Mouse (Mus musculus) layer of hippocampus, postnatal 14 days (tissue): Measurements from ENCODE around the gene Map3k20. TPM values are rescaled to one million over a fixed set of nuclear protein-coding genes. Genes with fewer than 3 reads are reported as not detected.

ENCODE experiments used
- DNase-seq, 2 experiments: peaks; one replicate each; pipeline ENCODE4 v3.0.0; 2021 to 2022; ENCODE audit warnings: low spot score in 2 of 2, mixed read lengths in 1 of 2
- total RNA-seq, 2 experiments: library from RNA; stranded (reverse); gene quantifications; 2 replicates each; pipeline ENCODE4 v1.2.3; 2021

Gene Map3k20
- total RNA-seq, 2 experiments from 2014 or later: 16.7 to 18.2 TPM

GRCm38 (mm10) chr2:72476486-72477211 is 191.2 kb downstream of the Map3k20 start:
- no peak for DNase-seq

GRCm38 (mm10) chr2:72477221-72477620 is 191.8 kb downstream of the Map3k20 start:
- DNase-seq: no peak

DNA sequence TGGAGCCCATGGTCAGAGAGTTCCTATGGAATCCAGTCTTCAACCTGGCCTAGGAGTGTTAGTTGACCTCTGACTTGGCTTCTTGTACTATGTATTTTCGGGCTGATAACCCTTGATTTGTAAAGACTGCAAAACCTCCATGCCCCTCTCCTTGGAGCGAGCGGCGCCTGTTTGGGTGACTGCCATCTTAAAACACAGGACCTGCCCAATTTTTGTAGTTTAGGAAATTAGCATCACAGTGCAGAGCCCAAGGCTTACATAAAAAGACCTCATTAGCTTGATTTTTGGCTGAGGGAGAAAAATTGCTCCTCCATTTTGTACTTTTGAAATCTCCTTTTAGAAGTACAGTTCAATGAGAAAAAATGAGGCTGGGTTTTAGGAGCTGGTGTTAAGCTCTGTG is 192.7 kb downstream of the Map3k20 start:
- DNase-seq: no peak

- no peak for DNase-seq
These were observed 193.5 kb downstream of the Map3k20 start for GRCm38 (mm10) chr2:72478921-72479320.

GRCm38 (mm10) chr2:72479818-72480217 is 194.4 kb downstream of the Map3k20 start:
- DNase-seq: no peak

- no peak for DNase-seq
These were observed 206.2 kb downstream of the Map3k20 start for GRCm38 (mm10) chr2:72491650-72492049.

Other genes starting within 250 kb of the Map3k20 start
- gene Cdca7, start 190.5 kb downstream of the Map3k20 start, total RNA-seq: 1 to 10 TPM; 5.2 to 6.7 TPM